Mouse (Mus musculus): ENCODE measurements at regions not wholly inside any gene's neighbourhood (a gene's known extent, or its start where the extent isn't known, plus 50 kb on each side); places are given as distances from the start of the nearest gene placed in this dataset.

DNA sequence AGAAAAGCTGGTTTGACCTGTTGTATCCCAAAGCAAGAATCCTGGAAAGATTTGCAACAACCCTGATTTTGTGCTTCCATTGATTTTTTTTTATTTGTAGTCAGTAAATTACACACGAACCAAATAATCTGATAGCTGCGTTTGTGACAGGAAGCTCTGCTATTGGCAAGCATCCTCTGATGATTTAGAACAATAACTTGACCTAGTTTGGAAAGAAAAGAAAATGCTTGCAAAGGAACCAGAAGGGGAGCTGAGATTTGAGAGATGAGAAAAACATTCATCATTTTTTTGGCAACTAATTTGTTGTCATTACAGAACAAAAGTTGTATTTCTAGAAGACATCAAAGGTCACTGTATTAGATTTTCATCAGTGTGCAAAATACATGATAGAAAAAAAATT is 140.9 kb upstream of the B430218F22Rik start:
- TF ChIP-seq CTCF (IDR thresholded peaks at IDR 0.05; ENCODE audit: low read depth, low read length) (no peak), EP300 (IDR thresholded peaks at IDR 0.05; ENCODE audit: insufficient read depth, low read depth, low read length) (no peak), POLR2A (IDR thresholded peaks at IDR 0.05; ENCODE audit: insufficient read depth, low read length) (no peak)
